Mouse (Mus musculus) liver, adult (tissue): ENCODE data around the gene Chtf18.

Experiments
- GATA4 ChIP-seq: IDR thresholded peaks from 2 replicates; pipeline ENCODE4 v1.6.1; 2014; ENCODE audit warnings: mild to moderate bottlenecking, low read length; ENCODE audit not compliant: insufficient replicate concordance

Chtf18 gene

DNA sequence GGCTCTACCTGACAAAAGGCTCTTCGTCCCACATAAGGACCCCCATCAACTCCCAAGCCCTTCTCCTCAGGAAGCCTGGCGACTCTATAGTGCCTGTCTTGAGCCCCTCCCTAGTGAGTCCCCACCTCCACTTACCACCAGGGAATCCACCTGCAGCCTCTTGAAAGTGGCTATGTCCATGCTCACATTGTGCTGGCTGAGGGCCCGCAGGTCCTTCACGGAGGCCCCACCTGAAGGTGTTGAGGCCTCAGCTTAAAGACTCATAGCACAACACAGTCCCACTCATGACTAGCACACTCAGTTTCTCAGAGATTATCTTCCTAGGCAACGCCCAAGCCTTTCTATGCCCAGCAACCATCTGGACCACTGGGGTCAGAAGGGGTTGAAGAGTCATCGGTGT is 22.1 kb upstream of the Chtf18 start:
- no peak for TF ChIP-seq GATA4

DNA sequence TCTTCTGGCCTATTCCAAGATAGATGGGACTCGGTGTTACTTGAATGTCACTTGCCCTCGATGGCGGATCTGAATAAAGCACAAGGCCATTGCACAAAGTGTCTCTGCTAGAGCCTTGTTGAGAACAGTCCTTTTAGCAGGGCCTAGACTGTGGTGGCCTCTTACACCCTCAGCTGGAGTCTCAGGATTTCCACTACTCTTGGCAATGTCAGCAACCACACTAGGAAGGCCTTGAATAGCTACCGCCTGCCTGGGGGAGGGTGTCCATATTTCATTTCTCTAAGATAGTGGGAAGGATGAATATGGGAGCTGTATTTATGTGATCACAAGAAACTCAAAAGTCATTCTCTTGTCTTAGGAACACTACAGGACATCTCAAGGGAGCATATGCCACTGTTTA is 21.0 kb upstream of the Chtf18 start:
- no peak for TF ChIP-seq GATA4

DNA sequence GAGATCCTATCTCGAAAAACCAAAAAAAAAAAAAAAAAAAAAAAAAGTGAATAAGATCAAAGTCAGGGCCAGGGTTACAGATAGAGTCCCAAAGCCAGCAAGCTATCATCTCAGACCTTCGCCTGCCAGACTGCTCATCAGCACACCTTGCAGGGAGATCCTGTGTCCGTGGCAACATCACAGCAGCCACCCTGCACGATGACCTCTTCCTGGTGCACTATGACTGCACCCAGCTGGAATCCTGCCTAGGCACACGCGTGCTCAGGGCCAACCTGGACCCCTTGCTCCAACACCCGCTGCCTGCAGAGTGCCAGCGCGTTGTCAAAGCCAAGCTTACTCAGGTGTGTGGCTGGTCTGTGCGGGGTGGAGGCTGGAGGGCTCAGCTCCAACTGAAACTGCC is 17.1 kb upstream of the Chtf18 start:
- TF ChIP-seq GATA4, result no peak

DNA sequence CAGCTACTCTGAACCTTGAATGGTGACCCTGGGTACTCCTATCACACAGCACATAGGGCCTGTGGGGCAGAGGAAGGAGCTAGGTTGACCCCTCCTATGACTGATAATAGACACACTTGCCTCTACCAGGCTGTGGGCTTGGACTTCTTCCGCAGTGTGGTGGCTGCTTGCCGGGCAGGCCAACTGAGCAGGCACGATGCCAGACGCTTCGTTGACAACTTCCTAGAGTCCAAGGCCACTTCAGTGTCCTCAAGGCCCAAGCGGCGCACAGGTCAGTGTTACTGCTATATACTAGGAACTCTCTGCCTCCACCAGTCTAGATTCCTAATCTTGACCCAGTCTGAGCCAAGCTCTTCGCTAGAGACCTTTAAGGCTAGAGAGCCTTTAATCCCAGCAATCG is 16.6 kb upstream of the Chtf18 start:
- no peak for TF ChIP-seq GATA4

DNA sequence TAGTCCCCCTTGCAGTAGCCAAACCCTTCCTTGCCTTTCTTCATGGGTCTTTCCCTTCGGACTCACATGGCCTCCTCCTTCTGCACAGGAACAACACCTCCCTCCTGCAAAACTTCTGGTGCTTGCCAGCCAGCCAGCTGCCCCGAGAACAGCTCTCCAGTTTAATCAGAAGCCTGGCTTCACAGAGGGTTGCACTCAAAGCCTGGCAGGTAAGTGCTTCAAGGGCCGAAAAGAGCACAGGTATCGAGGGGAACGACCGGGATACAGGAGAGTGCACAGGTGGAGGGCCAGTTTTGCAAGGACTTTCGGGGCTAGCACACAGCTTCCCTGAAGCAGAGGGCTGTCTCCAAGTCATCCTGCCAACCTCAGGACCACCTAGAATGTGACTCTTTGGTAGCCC is 11.6 kb upstream of the Chtf18 start:
- no peak for TF ChIP-seq GATA4

DNA sequence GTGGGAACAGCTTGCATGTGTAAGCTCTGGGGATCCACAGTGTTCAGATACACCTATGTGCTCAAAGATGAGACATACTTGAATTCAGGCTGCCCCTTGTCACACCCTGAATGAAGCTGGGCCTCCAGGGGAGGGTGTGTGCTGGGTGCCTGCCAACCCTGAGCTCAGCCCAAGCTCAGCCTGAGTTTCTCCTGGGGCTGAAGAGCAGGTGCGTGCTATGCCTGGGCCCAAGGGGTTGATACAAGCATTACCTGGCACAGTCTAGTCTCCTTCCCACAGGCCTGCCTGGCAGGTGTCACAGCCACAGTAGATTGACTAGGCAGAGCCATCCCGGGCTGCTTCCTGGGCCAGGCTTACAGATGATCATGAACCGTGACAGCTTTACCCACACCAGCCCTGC is 8.5 kb upstream of the Chtf18 start, which contains the start of gene Mslnl:
Mslnl (plus strand) TSS at position 298 of the 400 bp plus-strand sequence.
- TF ChIP-seq GATA4, result no peak

DNA sequence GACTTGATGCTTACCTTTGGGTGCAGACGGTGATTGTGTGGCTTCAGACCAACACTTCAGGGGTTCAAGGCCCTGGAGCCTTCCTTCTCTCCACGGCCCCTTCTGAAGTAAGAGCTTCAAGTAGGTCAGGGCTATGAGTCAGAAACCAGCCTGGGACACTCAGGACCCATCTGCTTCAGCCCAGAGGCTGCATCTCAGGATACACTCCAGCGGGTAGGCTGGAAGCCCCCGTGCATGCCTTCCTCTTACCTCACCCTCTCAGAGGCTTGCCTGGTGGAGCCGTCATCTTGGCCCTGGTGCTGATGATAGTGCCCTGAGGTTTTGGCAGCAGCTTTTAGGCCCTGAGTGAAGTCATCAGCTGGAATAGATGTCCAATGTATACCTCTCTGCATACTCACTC is 8.0 kb upstream of the Chtf18 start:
- TF ChIP-seq GATA4, result no peak

DNA sequence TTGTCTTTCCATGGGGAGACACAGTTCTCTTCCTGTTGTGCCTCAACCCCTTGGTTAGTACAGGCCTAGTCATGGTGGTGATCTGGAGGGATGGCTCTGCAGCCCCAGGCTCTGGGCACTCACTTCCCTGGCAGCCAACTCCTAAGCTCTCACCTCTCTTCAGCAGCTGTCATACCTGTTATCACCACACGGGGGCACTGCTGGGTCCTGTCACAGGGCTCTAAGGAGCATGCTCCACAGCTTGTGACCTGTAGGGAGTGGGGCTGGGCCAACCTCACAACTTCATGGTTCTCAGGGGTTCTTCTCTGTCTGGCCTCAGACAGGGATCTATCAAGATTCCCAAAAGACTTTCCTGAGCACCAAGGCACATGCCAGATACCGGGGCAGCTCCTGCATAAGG is 4.9 kb upstream of the Chtf18 start:
- no peak for TF ChIP-seq GATA4

DNA sequence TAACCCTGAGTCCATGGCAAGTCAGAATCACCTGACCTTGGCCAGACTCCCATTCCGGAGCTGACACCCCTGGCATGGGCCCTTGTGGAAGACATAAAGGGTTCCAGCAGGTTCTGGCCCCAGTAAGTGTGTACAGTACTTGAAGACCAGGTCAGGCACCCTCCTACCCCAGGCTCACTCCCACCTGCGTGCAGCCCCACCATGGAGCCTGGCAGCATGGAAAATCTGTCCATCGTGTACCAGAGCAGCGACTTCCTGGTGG is 721 bp upstream of the Chtf18 start:
- no peak for TF ChIP-seq GATA4

DNA sequence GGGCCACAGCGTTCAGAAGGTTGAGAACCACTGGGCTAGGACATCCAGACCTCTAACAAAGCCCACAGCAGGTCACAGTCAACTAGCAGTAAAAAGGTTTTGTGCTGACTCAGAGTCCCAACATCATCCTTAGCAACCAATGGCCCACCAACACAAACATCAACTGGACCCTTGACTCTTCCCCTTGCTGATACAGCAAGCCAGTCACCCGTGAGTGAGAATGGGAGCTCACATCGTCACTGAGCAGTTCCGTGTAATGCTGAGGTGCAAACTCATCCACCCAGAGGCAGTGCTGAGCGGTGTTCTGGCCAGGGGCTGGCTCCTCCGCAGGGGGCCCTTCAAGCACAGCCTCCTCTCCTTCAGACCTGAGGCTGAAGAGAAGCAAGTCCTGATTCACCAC is 2.0 kb downstream of the Chtf18 start:
- TF ChIP-seq GATA4, result no peak

DNA sequence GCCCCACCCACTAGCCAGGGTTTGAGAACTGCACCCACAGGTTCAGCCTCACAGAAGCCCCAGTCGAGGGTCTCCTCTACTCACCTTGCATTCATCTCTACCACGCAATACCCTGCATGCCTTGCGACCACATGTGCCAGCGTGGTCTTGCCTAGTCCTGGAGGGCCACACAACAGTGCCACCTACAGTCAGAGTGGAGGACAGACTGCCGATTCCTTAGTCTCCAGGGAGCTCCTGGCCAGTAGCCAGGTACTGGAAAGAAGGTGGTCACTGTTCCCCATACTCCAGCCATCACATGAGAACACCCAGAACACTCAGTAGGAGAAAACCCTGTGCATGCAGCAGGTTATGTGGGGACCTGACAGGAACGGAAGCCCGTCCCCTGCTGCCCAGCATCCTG is 3.3 kb downstream of the Chtf18 start:
- no peak for TF ChIP-seq GATA4

DNA sequence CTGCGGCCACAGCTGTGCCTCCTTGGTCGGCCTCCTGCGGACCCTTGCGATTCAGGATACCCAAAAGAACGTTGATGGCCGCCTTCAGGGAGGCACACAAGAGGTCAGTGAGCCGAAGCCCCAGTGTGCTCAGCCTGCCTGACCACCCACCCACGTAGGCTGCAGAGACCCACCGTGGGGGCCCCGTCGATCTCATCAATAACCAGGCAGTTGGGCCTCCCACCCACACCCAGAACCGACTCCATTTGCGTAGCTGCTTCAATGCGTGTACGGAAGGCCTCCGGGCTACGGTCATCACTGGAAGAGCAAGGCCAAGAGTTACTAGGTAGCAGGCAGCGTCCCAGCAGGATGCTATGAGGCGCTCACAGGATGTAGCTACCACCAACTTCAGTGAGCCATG is 3.7 kb downstream of the Chtf18 start:
- no peak for TF ChIP-seq GATA4

DNA sequence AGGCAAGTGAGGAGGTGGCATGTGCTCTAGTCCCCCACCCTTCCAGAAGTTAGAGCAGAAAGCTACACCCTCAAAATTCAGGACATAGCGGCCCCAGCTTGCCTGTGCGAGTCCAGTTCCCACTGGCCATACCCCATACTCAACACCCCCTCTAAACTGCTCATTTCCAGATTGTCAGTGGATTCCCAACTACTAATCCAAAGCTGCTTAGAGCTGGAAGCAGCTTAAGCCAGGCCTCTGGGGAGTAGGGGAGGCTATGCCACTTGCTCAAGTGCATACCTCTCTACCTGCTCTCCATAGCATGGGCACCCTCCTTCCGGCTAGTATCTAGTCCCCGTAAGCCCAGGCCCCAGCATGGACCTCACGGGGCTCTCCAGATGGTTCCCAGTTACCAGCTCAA is 5.7 kb downstream of the Chtf18 start:
- no peak for TF ChIP-seq GATA4

DNA sequence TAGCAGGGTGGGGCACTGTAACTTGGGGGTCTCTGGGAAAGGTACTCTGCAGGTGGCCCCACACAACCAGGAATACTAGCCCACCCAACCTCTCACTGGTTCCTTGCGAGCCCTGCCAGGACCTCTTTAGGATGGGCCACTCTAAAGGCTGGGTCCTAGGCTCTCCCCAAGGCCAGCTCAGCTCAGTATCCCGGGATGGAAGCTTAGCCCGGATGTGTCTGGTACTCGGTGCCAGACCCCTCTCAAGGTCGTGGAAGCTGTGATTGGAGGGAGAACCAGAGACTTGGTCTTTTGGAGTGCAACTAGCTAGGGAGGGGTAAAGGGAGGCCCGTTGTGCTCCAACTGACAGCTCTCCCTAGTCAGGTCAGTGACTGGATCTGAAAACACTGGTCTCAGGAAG is 9.5 kb downstream of the Chtf18 start:
- no peak for TF ChIP-seq GATA4

DNA sequence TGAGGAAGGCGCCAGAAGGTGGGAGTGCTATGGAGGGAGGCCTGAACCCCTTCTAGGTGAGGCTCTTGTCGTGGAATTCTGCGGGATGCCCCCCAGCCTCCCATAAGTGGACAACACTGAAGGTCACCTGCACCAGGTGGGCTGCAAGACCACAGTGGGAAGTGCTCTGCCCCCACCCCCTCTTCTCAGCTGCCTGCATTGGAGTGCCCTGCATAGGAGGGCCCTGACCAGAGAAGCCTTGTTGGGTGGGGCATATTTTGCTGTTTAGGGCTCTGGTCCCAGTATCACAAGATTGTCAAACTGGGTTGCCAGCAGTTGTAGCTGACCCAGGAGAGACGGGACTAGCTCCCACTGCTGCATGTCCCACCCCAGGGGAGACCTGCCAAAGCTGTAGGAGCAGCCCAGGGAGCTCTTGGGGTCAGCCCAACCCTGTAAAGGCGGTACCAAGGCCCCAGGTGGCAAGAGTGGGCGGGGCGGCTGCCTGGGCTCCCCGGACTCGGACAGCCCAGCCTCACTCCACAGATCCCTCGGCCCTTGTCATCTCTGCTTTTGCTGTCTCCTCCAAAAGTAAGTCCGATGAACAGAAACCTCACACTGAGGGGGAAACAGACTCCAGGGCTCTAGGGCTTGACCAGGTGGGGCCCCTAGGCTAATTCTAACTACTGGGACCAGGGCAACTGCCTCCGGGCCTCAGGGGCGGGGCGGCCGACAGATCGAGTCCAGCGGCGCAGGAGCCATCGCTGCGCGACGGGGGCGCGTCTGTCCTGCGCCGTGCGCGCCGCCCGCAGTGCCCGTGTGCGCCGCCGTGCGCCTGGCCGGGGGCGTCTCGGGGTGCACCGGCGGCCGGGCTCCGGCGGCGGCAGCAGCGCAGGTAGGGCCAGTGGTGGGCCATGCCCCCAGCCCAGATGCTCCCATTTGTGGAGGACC is 10.2 kb downstream of the Chtf18 start, which contains the start of gene Gng13:
Gng13 (plus strand) TSS at position 461 of the 927 bp plus-strand sequence.
- TF ChIP-seq GATA4, result no peak

DNA sequence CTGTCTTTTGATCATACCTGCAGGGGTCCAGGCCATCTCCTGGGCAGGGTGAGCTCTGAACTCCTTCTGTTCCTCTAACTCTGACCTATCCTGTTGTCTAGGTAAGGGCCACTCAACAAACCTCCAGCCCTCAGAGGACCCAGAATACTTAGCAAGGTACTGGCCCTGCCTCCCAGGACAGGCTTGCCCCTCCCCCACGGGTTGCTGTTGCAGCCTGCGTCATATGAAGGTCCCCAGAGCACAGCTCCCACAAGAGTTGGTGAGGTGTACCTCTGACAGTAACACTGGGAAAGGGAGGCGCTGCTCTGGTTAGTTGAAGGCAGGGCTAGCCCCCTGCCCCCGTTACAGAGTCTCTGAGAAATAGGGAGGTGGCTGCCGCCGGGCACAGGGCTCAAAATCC is 11.1 kb downstream of the Chtf18 start:
- no peak for TF ChIP-seq GATA4

DNA sequence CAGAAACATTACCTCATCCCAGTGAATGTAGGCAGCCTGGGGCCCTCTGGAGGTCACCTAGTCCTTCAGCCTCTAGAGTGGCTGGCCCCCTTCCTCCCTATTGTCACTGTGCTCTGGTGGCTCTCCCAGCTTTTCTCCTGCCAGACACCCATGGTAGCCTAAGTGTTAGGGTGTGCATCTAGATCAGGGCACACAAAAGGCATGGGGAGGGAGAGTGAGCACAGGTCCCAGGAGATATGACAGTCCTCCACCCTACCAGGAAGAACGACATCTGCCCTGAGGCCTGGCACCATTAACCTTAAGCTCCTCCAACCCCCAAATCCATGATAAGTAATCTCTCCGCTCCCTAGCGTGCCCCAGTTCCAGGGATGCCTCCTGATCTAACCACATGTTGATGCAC is 11.6 kb downstream of the Chtf18 start:
- TF ChIP-seq GATA4, result no peak
